Mouse (Mus musculus) layer of hippocampus, adult 2 months (tissue): Measurements from ENCODE around the gene Olfr1216. TPM values are rescaled to one million over a fixed set of nuclear protein-coding genes. Genes with fewer than 3 reads are reported as not detected.
"Not testable (repeated sequence)": the region's sequence is repeated elsewhere in the genome, so short reads cannot be mapped to it uniquely, and the experiment has no call there.

Experiments
- DNase-seq, 2 experiments: peaks; one replicate each; pipeline ENCODE4 v3.0.0; 2022; ENCODE audit warnings: low spot score in 2 of 2
- H3K27ac ChIP-seq: fragments of 200-600 bp; 2 replicates; pipeline ENCODE4 v1.8.1; 2022
- H3K4me3 ChIP-seq: fragments of 200-600 bp; 2 replicates; pipeline ENCODE4 v1.8.1; 2022; ENCODE audit warnings: mild to moderate bottlenecking
- CTCF ChIP-seq: fragments of 200-600 bp; conservative IDR thresholded peaks from 2 replicates; pipeline ENCODE4 v1.8.1; 2022; ENCODE audit warnings: antibody characterized with exemption, mild to moderate bottlenecking, moderate library complexity
- long read RNA-seq, 2 experiments: library from polyadenylated mRNA; stranded (forward); transcript quantifications; one replicate each; pipeline ENCODE4 v2.0.0; 2021; ENCODE audit warnings: borderline mapping rate in 2 of 2
- total RNA-seq, 2 experiments: library from RNA; stranded (reverse); gene quantifications; 2 replicates each; pipeline ENCODE4 v1.2.3; 2021

The Olfr1216 gene
- total RNA-seq, result not detected
- long read RNA-seq, experiment 1, result 0 reads
- long read RNA-seq, experiment 2, result 0 reads

GRCm38 (mm10) chr2:89018240-89018639 lies at the start of gene Olfr1216:
Gene Olfr1216, minus strand, starts transcription at chr2:89018340.
- Histone ChIP-seq H3K4me3 (no peak within 1 kb of the TSS), H3K27ac (no peak within 1 kb of the TSS)
- DNase-seq, result no peak
- no peak for TF ChIP-seq CTCF

GRCm38 (mm10) chr2:89061087-89061486 lies 42.9 kb upstream of the Olfr1216 start, which contains the start of gene Olfr1218:
Gene Olfr1218, minus strand, starts transcription at chr2:89061187.
- TF ChIP-seq CTCF, result no peak
- Histone ChIP-seq H3K27ac (no peak within 1 kb of the TSS), H3K4me3 (no peak within 1 kb of the TSS)
- DNase-seq, result no peak

GRCm38 (mm10) chr2:89031965-89032364 lies 13.8 kb upstream of the Olfr1216 start, which contains the start of gene Olfr1217:
Gene Olfr1217, minus strand, starts transcription at chr2:89032065.
- TF ChIP-seq CTCF, result no peak
- H3K4me3 ChIP-seq, result no peak within 1 kb of the TSS
- no peak for DNase-seq
- H3K27ac ChIP-seq, result no peak within 1 kb of the TSS

GRCm38 (mm10) chr2:89021436-89021835 lies 3.3 kb upstream of the Olfr1216 start:
- H3K27ac ChIP-seq, DNase-seq, H3K4me3 ChIP-seq: not testable (repeated sequence)

- TF ChIP-seq CTCF, result no peak
- H3K4me3 ChIP-seq, result no peak within 1 kb of the TSS
- H3K27ac ChIP-seq, result no peak within 1 kb of the TSS
- no peak for DNase-seq
These were observed 11.3 kb downstream of the Olfr1216 start, which contains the start of gene Olfr1215 for GRCm38 (mm10) chr2:89006873-89007272. Gene Olfr1215, minus strand, starts transcription at chr2:89006973.

- no peak for DNase-seq
- no peak for TF ChIP-seq CTCF
- Histone ChIP-seq H3K27ac (no peak within 1 kb of the TSS), H3K4me3 (no peak within 1 kb of the TSS)
These were observed 25.6 kb downstream of the Olfr1216 start, which contains the start of gene Olfr1214 for GRCm38 (mm10) chr2:88992553-88992952. Gene Olfr1214, minus strand, starts transcription at chr2:88992653.

GRCm38 (mm10) chr2:88980181-88980580 lies 38.0 kb downstream of the Olfr1216 start, which contains the start of gene Gm13762:
Gene Gm13762, minus strand, starts transcription at chr2:88980281.
- DNase-seq, result no peak
- TF ChIP-seq CTCF, result no peak
- Histone ChIP-seq H3K4me3 (no peak within 1 kb of the TSS), H3K27ac (no peak within 1 kb of the TSS)

Other genes starting within 250 kb of the Olfr1216 start
- gene Olfr1200, start 247.9 kb downstream of the Olfr1216 start, total RNA-seq, result not detected
- gene Olfr1201, start 225.3 kb downstream of the Olfr1216 start, total RNA-seq, result not detected
- gene Olfr1202, start 203.8 kb downstream of the Olfr1216 start, total RNA-seq, result not detected
- gene Olfr1205, start 188.6 kb downstream of the Olfr1216 start, total RNA-seq, result not detected
- gene Olfr1204, start 169.0 kb downstream of the Olfr1216 start, total RNA-seq, result not detected
- gene Olfr1206, start 155.1 kb downstream of the Olfr1216 start, total RNA-seq, result not detected
- gene Olfr1208, start 116.0 kb downstream of the Olfr1216 start, total RNA-seq, result not detected
- gene Olfr1209, start 103.2 kb downstream of the Olfr1216 start, total RNA-seq, result not detected
- not detected for gene Olfr1211, start 80.2 kb downstream of the Olfr1216 start, total RNA-seq
- not detected for gene Olfr1212, start 64.4 kb downstream of the Olfr1216 start, total RNA-seq
- gene Gm13762, start 38.1 kb downstream of the Olfr1216 start, total RNA-seq, result not detected
- gene Olfr1214, start 25.7 kb downstream of the Olfr1216 start, total RNA-seq, result not detected
- gene Olfr1215, start 11.4 kb downstream of the Olfr1216 start, total RNA-seq, result not detected
- not detected for gene Olfr1217, start 13.7 kb upstream of the Olfr1216 start, total RNA-seq
- not detected for gene Olfr1218, start 42.8 kb upstream of the Olfr1216 start, total RNA-seq
- gene Olfr1219, start 65.2 kb upstream of the Olfr1216 start, total RNA-seq, result not detected
- not detected for gene Olfr1220, start 88.5 kb upstream of the Olfr1216 start, total RNA-seq
- not detected for gene Olfr1221, start 98.9 kb upstream of the Olfr1216 start, total RNA-seq
- not detected for gene Olfr1222, start 114.7 kb upstream of the Olfr1216 start, total RNA-seq
- gene Olfr1223, start 133.2 kb upstream of the Olfr1216 start, total RNA-seq, result not detected
- not detected for gene Olfr1224-ps1, start 145.8 kb upstream of the Olfr1216 start, total RNA-seq
- gene Olfr1225, start 156.3 kb upstream of the Olfr1216 start, total RNA-seq, result not detected
- gene Olfr1226, start 181.7 kb upstream of the Olfr1216 start, total RNA-seq, result not detected
- not detected for gene Olfr1228, start 235.7 kb upstream of the Olfr1216 start, total RNA-seq